Mouse (Mus musculus): ENCODE data around the gene Ccdc97. TPM values are rescaled to one million over a fixed set of nuclear protein-coding genes. Genes with fewer than 3 reads are reported as not detected.

Ccdc97 gene
- total and polyA plus RNA-seq, 2 experiments, result 6.8 to 38.4 TPM

- Histone ChIP-seq H3K4me1 (ENCODE audit: control insufficient read depth, insufficient read depth, low read length) (peaks cover 10% of the 10 kb centered on the region), H3K9ac (ENCODE audit: low read depth, low read length) (peak overlapping the region; percentile 2), H3K27me3 (ENCODE audit: control insufficient read depth, insufficient read depth, low read length) (no peaks in the 10 kb centered on the region), H3K4me3 (ENCODE audit: insufficient read depth, low read depth, low read length) (peak overlapping the region; percentile 47), H3K79me2 (ENCODE audit: control insufficient read depth, insufficient read depth, low read length) (peaks cover 19% of the 10 kb centered on the region), H3K27ac (replicated peaks; ENCODE audit: insufficient read depth, low read depth, low read length) (peak overlapping the region; percentile 71), H3K36me3 (ENCODE audit: control insufficient read depth, insufficient read depth, low read length) (peaks cover 3% of the 10 kb centered on the region)
- under 1% methylated on average over 18 of the region's 18 CpGs for WGBS
- DNase-seq (ENCODE audit: extremely low read depth, low read depth, low spot score), result peak; percentile 81
- TF ChIP-seq POLR2A (IDR thresholded peaks at IDR 0.05; ENCODE audit: extremely low read depth, insufficient read depth, low read length) (peak; percentile 52; the same call in 1 of the 2 replicates), CTCF (IDR thresholded peaks at IDR 0.05; ENCODE audit: low read depth, low read length) (peak; percentile 77)
Observed at GRCm38 (mm10) chr7:25756011-25756410, 37.1 kb upstream of the Ccdc97 start.

- H3K27me3 ChIP-seq (ENCODE audit: control insufficient read depth, insufficient read depth, low read length), result no peaks in the 10 kb centered on the region
- WGBS, result under 1% methylated on average over 15 of the region's 15 CpGs
- DNase-seq (ENCODE audit: extremely low read depth, low read depth, low spot score), result no peak
- peaks cover 19% of the 10 kb centered on the region for H3K79me2 ChIP-seq (ENCODE audit: control insufficient read depth, insufficient read depth, low read length)
- TF ChIP-seq POLR2A (IDR thresholded peaks at IDR 0.05; ENCODE audit: extremely low read depth, insufficient read depth, low read length) (no peak), CTCF (IDR thresholded peaks at IDR 0.05; ENCODE audit: low read depth, low read length) (no peak)
- H3K9ac ChIP-seq (ENCODE audit: low read depth, low read length), result peak overlapping the region; percentile 2
- H3K27ac ChIP-seq (replicated peaks; ENCODE audit: insufficient read depth, low read depth, low read length), result peak overlapping the region; percentile 71
- peaks cover 8% of the 10 kb centered on the region for H3K36me3 ChIP-seq (ENCODE audit: control insufficient read depth, insufficient read depth, low read length)
- peaks cover 10% of the 10 kb centered on the region for H3K4me1 ChIP-seq (ENCODE audit: control insufficient read depth, insufficient read depth, low read length)
- H3K4me3 ChIP-seq (ENCODE audit: insufficient read depth, low read depth, low read length), result peak overlapping the region; percentile 47
Observed at GRCm38 (mm10) chr7:25755468-25755833, 36.6 kb upstream of the Ccdc97 start.

DNA sequence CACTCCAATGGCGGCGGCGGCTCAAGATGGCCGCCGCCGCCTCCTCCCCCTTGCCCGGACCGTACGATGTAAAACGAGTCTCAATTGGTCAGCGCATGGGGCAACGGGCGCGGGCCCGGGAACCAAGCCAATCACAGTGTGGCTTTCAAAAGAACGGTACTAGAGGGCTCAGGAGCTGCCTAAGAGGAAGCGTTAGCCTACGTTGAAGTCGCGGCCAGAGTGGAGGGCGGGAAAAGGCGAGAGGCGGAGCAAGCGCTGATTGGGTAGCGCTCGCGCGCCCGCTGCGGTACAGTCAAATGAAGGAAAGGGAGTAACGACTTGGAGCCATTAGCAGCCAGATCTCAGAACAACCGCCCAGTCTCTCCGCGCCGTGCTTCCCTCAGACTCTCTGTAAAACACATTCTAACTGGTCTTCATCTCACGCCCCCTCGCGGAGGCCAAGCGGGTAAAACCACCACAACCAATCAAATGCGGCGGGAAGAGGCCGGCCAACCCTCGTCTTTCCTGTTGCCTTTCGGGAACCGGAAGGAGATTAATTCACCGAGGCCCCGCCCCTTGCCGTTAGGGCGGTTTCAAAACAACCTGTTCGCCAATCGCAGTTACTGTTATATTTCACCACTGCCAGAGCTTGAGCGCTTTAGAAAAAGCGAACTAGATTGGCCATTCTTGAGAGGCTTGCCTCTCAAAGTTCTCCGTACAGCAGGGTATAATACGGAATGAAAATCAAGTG is 36.0 kb upstream of the Ccdc97 start, which contains the start of gene Hnrnpul1:
Gene Hnrnpul1, minus strand, starts transcription at position 20 of the 730 bp plus-strand sequence.
- Histone ChIP-seq H3K9ac (ENCODE audit: low read depth, low read length) (peak within 1 kb of the TSS; percentile 96), H3K27ac (replicated peaks; ENCODE audit: insufficient read depth, low read depth, low read length) (peak within 1 kb of the TSS; percentile 92), H3K4me3 (ENCODE audit: insufficient read depth, low read depth, low read length) (peak within 1 kb of the TSS; percentile 86), H3K27me3 (ENCODE audit: control insufficient read depth, insufficient read depth, low read length) (no peaks in the 10 kb centered on the region), H3K36me3 (ENCODE audit: control insufficient read depth, insufficient read depth, low read length) (peaks cover 12% of the 10 kb centered on the region), H3K4me1 (ENCODE audit: control insufficient read depth, insufficient read depth, low read length) (peaks cover 10% of the 10 kb centered on the region), H3K79me2 (ENCODE audit: control insufficient read depth, insufficient read depth, low read length) (peaks cover 19% of the 10 kb centered on the region)
- TF ChIP-seq CTCF (IDR thresholded peaks at IDR 0.05; ENCODE audit: low read depth, low read length) (peak; percentile 51), POLR2A (IDR thresholded peaks at IDR 0.05; ENCODE audit: extremely low read depth, insufficient read depth, low read length) (no peak)
- under 1% methylated on average over 54 of the region's 55 CpGs for WGBS
- DNase-seq (ENCODE audit: extremely low read depth, low read depth, low spot score), result peak; percentile 96

DNA sequence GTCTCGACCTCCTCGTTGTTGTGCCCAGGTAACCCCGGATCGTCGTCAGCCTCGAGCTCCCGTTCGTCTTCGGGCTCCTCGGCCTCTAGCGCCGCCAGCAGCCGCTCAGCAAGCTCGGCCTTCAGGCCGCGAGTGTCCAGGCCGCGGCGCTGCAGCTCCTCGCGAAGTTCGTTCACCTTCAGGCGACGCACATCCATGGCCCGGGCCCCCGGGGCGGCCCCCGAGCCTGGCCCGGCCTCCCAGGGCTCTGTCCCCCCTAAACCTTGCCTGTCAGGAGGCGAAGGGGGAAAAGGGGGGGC is 35.5 kb upstream of the Ccdc97 start:
- H3K4me1 ChIP-seq (ENCODE audit: control insufficient read depth, insufficient read depth, low read length), result peaks cover 10% of the 10 kb centered on the region
- TF ChIP-seq POLR2A (IDR thresholded peaks at IDR 0.05; ENCODE audit: extremely low read depth, insufficient read depth, low read length), result 0 out of 2 replicates have a peak, but pooled peaks have one; percentile 2
- 0 out of 2 replicates have a peak, but pooled peaks have one; percentile 6 for TF ChIP-seq CTCF (IDR thresholded peaks at IDR 0.05; ENCODE audit: low read depth, low read length)
- DNase-seq (ENCODE audit: extremely low read depth, low read depth, low spot score), result no peak
- no peaks in the 10 kb centered on the region for H3K27me3 ChIP-seq (ENCODE audit: control insufficient read depth, insufficient read depth, low read length)
- peak overlapping the region; percentile 92 for H3K27ac ChIP-seq (replicated peaks; ENCODE audit: insufficient read depth, low read depth, low read length)
- peak overlapping the region; percentile 96 for H3K9ac ChIP-seq (ENCODE audit: low read depth, low read length)
- H3K4me3 ChIP-seq (ENCODE audit: insufficient read depth, low read depth, low read length), result peak overlapping the region; percentile 86
- H3K79me2 ChIP-seq (ENCODE audit: control insufficient read depth, insufficient read depth, low read length), result peaks cover 19% of the 10 kb centered on the region
- H3K36me3 ChIP-seq (ENCODE audit: control insufficient read depth, insufficient read depth, low read length), result peaks cover 16% of the 10 kb centered on the region
- 0% methylated on average over 30 of the region's 30 CpGs for WGBS

DNA sequence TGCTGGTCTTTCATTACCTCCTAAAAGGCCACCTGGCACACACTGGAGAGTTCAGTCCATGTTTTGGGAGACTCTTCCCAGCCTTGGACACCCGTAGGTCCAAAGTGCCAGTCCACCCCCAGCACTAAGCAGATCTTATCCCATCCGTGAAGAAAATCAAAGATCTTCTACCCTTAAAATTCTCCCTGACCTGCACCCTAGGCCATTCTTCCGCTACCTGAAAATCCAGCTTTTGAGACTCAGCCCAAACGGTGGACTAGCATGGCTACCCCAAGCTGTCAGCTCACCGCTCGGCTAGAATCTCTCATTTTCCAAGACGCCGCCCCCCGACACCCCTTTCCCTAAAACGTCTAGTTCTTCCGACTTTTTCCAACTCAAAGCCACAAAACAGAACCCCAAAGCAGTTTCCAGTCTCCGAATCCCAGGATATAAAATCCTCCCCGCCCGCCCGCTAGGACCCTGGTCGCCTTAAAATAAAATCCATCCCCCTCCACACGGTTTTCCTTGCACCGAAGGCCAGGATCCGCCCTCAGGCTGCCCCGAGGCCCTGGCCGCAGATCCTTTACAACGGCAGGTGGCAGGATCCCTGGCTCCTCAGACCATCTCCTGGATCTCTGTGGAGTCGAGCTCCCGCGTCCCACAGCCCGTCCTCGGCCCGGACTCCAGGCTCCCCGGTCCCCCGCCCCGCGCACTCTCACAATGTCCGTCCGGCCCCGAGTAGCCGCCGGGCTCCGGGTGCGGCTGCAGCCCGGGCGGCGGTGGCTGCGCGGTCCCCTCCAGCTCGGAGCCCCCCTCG is 35.0 kb upstream of the Ccdc97 start:
- Histone ChIP-seq H3K4me3 (ENCODE audit: insufficient read depth, low read depth, low read length) (peak overlapping the region; percentile 86), H3K79me2 (ENCODE audit: control insufficient read depth, insufficient read depth, low read length) (peaks cover 19% of the 10 kb centered on the region), H3K4me1 (ENCODE audit: control insufficient read depth, insufficient read depth, low read length) (peaks cover 10% of the 10 kb centered on the region), H3K9ac (ENCODE audit: low read depth, low read length) (peak overlapping the region; percentile 96), H3K27ac (replicated peaks; ENCODE audit: insufficient read depth, low read depth, low read length) (peak overlapping the region; percentile 92), H3K27me3 (ENCODE audit: control insufficient read depth, insufficient read depth, low read length) (no peaks in the 10 kb centered on the region), H3K36me3 (ENCODE audit: control insufficient read depth, insufficient read depth, low read length) (peaks cover 22% of the 10 kb centered on the region)
- DNase-seq (ENCODE audit: extremely low read depth, low read depth, low spot score), result peak; percentile 41
- TF ChIP-seq POLR2A (IDR thresholded peaks at IDR 0.05; ENCODE audit: extremely low read depth, insufficient read depth, low read length) (no peak), CTCF (IDR thresholded peaks at IDR 0.05; ENCODE audit: low read depth, low read length) (no peak)
- under 1% methylated on average over 46 of the region's 46 CpGs for WGBS

Measured in liver, adult 2 months (tissue).